Mouse (Mus musculus) G1E (cell line): ENCODE data around the gene Padi6. TPM values are rescaled to one million over a fixed set of nuclear protein-coding genes. Genes with fewer than 3 reads are reported as not detected.
A peak's percentile ranks its signal among the peaks of the same experiment; 100 is the strongest.

ENCODE experiments used
- ATAC-seq: 2 replicates; pipeline ENCODE4 v1.8.0; 2016; ENCODE audit warnings: mild to moderate bottlenecking; ENCODE audit not compliant: insufficient number of reproducible peaks, poor library complexity, low FRiP score, severe bottlenecking; ENCODE audit errors: extremely low read depth
- DNase-seq: peaks from one replicate; pipeline ENCODE4 v3.0.0; 2012; ENCODE audit warnings: low spot score
- H3K27me3 ChIP-seq: 2 replicates; pipeline ENCODE4 v1.6.1; 2012; ENCODE audit warnings: mild to moderate bottlenecking, low read length, inconsistent platforms; ENCODE audit not compliant: insufficient read depth
- H3K36me3 ChIP-seq: replicated peaks from 2 replicates; pipeline ENCODE3; 2012; ENCODE audit warnings: mild to moderate bottlenecking, inconsistent platforms
- H3K4me1 ChIP-seq: 2 replicates; pipeline ENCODE4 v1.6.1; 2012; ENCODE audit warnings: low read depth, low read length, inconsistent platforms, mixed read lengths; ENCODE audit not compliant: insufficient read depth
- H3K4me3 ChIP-seq: 2 replicates; pipeline ENCODE4 v1.5.1; 2012; ENCODE audit warnings: low read depth, mild to moderate bottlenecking, inconsistent platforms, low read length, moderate library complexity, mixed read lengths
- H3K9me3 ChIP-seq: replicated peaks from 2 replicates; pipeline ENCODE4 v1.6.1; 2012; ENCODE audit warnings: inconsistent platforms
- CTCF ChIP-seq: IDR thresholded peaks from 2 replicates; pipeline ENCODE4 v1.5.1; 2012; ENCODE audit warnings: low read depth, low read length, inconsistent platforms, mixed read lengths
- GATA1 ChIP-seq: IDR thresholded peaks from 2 replicates; pipeline ENCODE4 v1.6.1; 2012; ENCODE audit warnings: borderline replicate concordance, low read length, inconsistent platforms, mixed read lengths
- GATA2 ChIP-seq: IDR thresholded peaks from 2 replicates; pipeline ENCODE4 v1.6.1; 2012; ENCODE audit warnings: low read depth, low read length, inconsistent platforms, borderline replicate concordance
- POLR2AphosphoS5 ChIP-seq: IDR thresholded peaks from 2 replicates; pipeline ENCODE4 v1.6.1; 2012; ENCODE audit warnings: low read depth, low read length, inconsistent platforms; ENCODE audit not compliant: insufficient replicate concordance
- TAL1 ChIP-seq: conservative IDR thresholded peaks from 2 replicates; pipeline ENCODE4 v1.6.1; 2012; ENCODE audit warnings: low read depth, low read length, inconsistent platforms, mixed read lengths
- polyA plus RNA-seq: library from polyadenylated mRNA; stranded (reverse); fragments of >175 nt; gene quantifications from 2 replicates; pipeline ENCODE4 v1.2.3, GENCODE M21; 2012
- total RNA-seq, 2 experiments: library from RNA; stranded (forward) in 1 of 2; stranded (reverse) in 1 of 2; fragments of 200-1000 nt in 1 of 2; fragments of >200 nt in 1 of 2; fragmentation: Nextera tagmentation in 1 of 2; gene quantifications; 2 replicates each; pipeline ENCODE4 v1.2.3; 2014 to 2017

Gene Padi6
- total and polyA plus RNA-seq, 3 experiments = not detected

GRCm38 (mm10) chr4:140708297-140708927, 34.0 kb downstream of the Padi6 start:
- H3K36me3 ChIP-seq = peaks cover 98% of the 10 kb centered on the region
- ATAC-seq (no peak), DNase-seq (no peak)
- H3K4me1 ChIP-seq = peaks cover 96% of the 10 kb centered on the region
- H3K9me3 ChIP-seq = no peaks in the 10 kb centered on the region
- peak overlapping the region; percentile 34; the same call in 1 of the 2 replicates for H3K4me3 ChIP-seq
- TF ChIP-seq CTCF (no peak), TAL1 (no peak), GATA2 (no peak), GATA1 (no peak), POLR2AphosphoS5 (no peak)
- H3K27me3 ChIP-seq = no peaks in the 10 kb centered on the region

- H3K36me3 ChIP-seq = peaks cover 97% of the 10 kb centered on the region
- TF ChIP-seq CTCF (no peak), POLR2AphosphoS5 (no peak), GATA1 (no peak), GATA2 (no peak), TAL1 (no peak)
- ATAC-seq = no peak
- H3K4me1 ChIP-seq = peaks cover 92% of the 10 kb centered on the region
- no peak for DNase-seq
- no peaks in the 10 kb centered on the region for H3K9me3 ChIP-seq
- H3K4me3 ChIP-seq = no peak overlapping the region; the same call in 1 of the 2 replicates
- no peaks in the 10 kb centered on the region for H3K27me3 ChIP-seq
Measured at GRCm38 (mm10) chr4:140707615-140708014, 34.8 kb downstream of the Padi6 start.

GRCm38 (mm10) chr4:140704166-140704565, 38.3 kb downstream of the Padi6 start:
- DNase-seq (no peak), ATAC-seq (no peak)
- Histone ChIP-seq H3K27me3 (no peaks in the 10 kb centered on the region), H3K4me3 (peak overlapping the region; percentile 79), H3K4me1 (peaks cover 69% of the 10 kb centered on the region), H3K36me3 (peaks cover 62% of the 10 kb centered on the region), H3K9me3 (no peaks in the 10 kb centered on the region)
- TF ChIP-seq GATA2 (no peak), POLR2AphosphoS5 (no peak), CTCF (no peak), GATA1 (no peak), TAL1 (no peak)

DNA sequence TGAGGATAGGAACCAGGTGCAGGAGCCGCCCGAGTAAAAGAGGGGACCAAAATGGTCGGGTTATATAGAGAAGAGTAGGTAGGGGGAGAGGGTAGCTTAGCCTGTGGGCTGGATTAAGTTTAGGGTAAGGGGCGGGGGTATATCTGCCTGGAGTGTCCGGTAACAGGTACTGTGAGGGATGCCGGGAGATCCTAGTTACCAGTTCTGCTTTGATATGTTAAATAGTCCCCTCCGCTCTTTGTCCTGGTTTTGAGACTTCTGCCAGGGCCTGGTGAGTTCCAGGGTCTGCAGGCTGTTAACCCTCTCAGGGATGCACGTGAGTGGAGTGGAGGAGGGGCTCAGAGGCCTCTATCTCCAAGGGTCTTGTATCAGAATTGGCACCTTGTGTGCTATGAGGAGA, 38.8 kb downstream of the Padi6 start:
- H3K4me1 ChIP-seq = peaks cover 69% of the 10 kb centered on the region

DNA sequence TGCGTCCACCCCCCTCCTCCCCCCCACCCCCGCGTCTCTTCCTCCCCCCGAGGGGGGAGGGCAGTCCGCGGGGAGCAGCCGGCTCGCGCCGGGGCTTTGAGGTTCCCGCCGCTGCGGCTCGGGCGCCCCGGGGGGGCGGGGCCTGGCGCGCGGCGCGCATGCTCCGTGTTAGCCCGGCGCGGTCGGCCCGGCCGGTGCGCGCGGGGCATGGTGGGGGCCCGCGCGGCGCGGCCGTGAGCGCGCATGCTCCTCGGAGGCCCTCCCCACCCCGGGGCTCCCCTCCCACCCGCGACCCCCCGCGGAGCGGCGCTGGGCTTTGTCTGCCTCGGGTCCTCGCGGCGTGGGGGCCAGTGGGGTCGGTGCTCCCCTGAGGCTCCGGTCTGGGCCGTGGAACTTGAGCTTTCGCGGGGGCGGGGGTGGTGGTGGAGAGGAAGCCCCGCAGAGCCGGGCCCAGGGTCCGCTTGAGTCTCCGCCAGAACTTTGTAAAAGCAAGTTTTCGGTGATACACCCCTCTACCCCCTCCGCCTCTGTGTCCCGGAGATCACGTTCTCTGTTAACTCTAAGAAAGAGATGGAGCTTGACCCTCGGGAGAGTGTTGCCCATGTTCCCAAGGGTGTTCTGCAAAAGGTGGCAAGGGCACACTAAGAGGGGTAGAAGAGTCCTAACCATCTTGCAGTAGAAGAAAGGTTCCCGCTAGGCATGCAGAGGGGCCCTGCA, 39.7 kb downstream of the Padi6 start:
- ATAC-seq (no peak), DNase-seq (peak; percentile 94)
- Histone ChIP-seq H3K4me1 (peaks cover 68% of the 10 kb centered on the region), H3K27me3 (no peaks in the 10 kb centered on the region), H3K4me3 (peak overlapping the region; percentile 79), H3K36me3 (peaks cover 48% of the 10 kb centered on the region), H3K9me3 (no peaks in the 10 kb centered on the region)
- TF ChIP-seq GATA1 = no peak
- TF ChIP-seq CTCF = no peak
- no peak for TF ChIP-seq TAL1
- no peak for TF ChIP-seq POLR2AphosphoS5

More for the DNA sequence above, 38.8 kb downstream of the Padi6 start:
- TF ChIP-seq POLR2AphosphoS5 (no peak; the same call in 1 of the 2 replicates), CTCF (no peak), GATA1 (no peak), TAL1 (no peak), GATA2 (no peak)
- H3K9me3 ChIP-seq = no peaks in the 10 kb centered on the region
- H3K27me3 ChIP-seq = no peaks in the 10 kb centered on the region
- DNase-seq = no peak
- peaks cover 57% of the 10 kb centered on the region for H3K36me3 ChIP-seq
- H3K4me3 ChIP-seq = peak overlapping the region; percentile 79
- no peak for ATAC-seq
